Mouse (Mus musculus): ENCODE results near the gene Unc13c.

DNA sequence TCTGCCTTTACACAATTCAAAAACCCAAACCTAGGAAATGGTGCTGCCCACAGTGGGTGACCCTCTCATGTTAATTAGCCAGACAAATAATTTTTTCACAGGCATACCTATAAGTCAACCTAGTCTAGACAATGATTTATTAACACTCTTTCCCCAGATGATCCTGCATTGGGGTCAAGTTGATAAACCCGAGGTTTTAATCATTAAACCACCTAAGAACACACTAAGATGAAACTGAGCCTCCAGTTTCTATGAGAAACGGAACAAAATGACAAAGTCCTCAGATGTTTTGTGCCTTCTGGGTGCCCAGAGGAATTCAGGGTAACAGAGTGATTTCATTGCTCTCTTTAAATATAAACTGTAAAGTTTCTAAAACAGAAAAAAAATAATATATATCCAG is 18.5 kb upstream of the Unc13c start:
- TF ChIP-seq GATA1 (IDR thresholded peaks at IDR 0.05; ENCODE audit: low read length) (no peak), TAL1 (IDR thresholded peaks at IDR 0.05; ENCODE audit: low read length) (no peak)

All from erythroblast, embryonic 14.5 days (primary cell).